Mouse (Mus musculus) bone marrow macrophage, adult 2 months (primary cell): ENCODE measurements at regions not wholly inside any gene's neighbourhood (a gene's known extent, or its start where the extent isn't known, plus 50 kb on each side); places are given as distances from the start of the nearest gene placed in this dataset.
"Not testable (repeated sequence)": the region's sequence is repeated elsewhere in the genome, so short reads cannot be mapped to it uniquely, and the experiment has no call there.

Source experiments
- CTCF ChIP-seq: IDR thresholded peaks from 2 replicates; pipeline ENCODE4 v1.5.1; 2012; ENCODE audit warnings: low read depth, mild to moderate bottlenecking, low read length, moderate library complexity
- POLR2A ChIP-seq: IDR thresholded peaks from 2 replicates; pipeline ENCODE4 v1.6.1; 2012; ENCODE audit warnings: mild to moderate bottlenecking, low read depth, low read length, borderline replicate concordance

- not testable (repeated sequence) for TF ChIP-seq CTCF, POLR2A
Observed at GRCm38 (mm10) chr13:102025547-102025946, 257.5 kb upstream of the Pik3r1 start.
